Mouse (Mus musculus) testis, adult 2 months (tissue): ENCODE results near the gene Polr1c. TPM values are rescaled to one million over a fixed set of nuclear protein-coding genes. Genes with fewer than 3 reads are reported as not detected.

ENCODE experiments used
- H3K27ac ChIP-seq: fragments of 200-500 bp; 2 replicates; pipeline ENCODE4 v1.5.1; 2012; ENCODE audit warnings: low read depth, low read length; ENCODE audit not compliant: control insufficient read depth, insufficient read depth
- H3K27me3 ChIP-seq: fragments of 200-500 bp; 2 replicates; pipeline ENCODE4 v1.6.1; 2012; ENCODE audit warnings: mild to moderate bottlenecking, low read length, moderate library complexity; ENCODE audit not compliant: control insufficient read depth, insufficient read depth
- H3K36me3 ChIP-seq: fragments of 200-500 bp; 2 replicates; pipeline ENCODE4 v1.6.1; 2012; ENCODE audit warnings: mild to moderate bottlenecking, low read length; ENCODE audit not compliant: control insufficient read depth, insufficient read depth
- H3K4me1 ChIP-seq: fragments of 200-500 bp; 2 replicates; pipeline ENCODE4 v1.6.1; 2012; ENCODE audit warnings: low read length; ENCODE audit not compliant: control insufficient read depth, insufficient read depth
- H3K4me3 ChIP-seq: fragments of 200-500 bp; 2 replicates; pipeline ENCODE4 v1.5.1; 2012; ENCODE audit warnings: low read depth, mild to moderate bottlenecking, low read length, moderate library complexity, mixed read lengths; ENCODE audit not compliant: control insufficient read depth
- CTCF ChIP-seq: fragments of 200-500 bp; IDR thresholded peaks from 2 replicates; pipeline ENCODE4 v1.5.1; 2012; ENCODE audit warnings: low read depth, mild to moderate bottlenecking, inconsistent platforms, low read length, moderate library complexity; ENCODE audit not compliant: control insufficient read depth, insufficient read depth, insufficient replicate concordance
- POLR2A ChIP-seq: fragments of 200-500 bp; IDR thresholded peaks from 2 replicates; pipeline ENCODE4 v1.6.1; 2012; ENCODE audit warnings: low read depth, mild to moderate bottlenecking, inconsistent platforms, low read length, moderate library complexity; ENCODE audit not compliant: control insufficient read depth
- polyA plus RNA-seq: library from polyadenylated mRNA; depleted of rRNA; stranded (reverse); fragments of >200 nt; gene quantifications from 2 replicates; pipeline ENCODE4 v1.2.3, GENCODE M21; 2012

Polr1c gene
- polyA plus RNA-seq, 1 experiment = 57.5 TPM

- Histone ChIP-seq H3K27ac (no peak overlapping the region), H3K27me3 (no peaks in the 10 kb centered on the region), H3K4me3 (no peak overlapping the region), H3K36me3 (no peaks in the 10 kb centered on the region), H3K4me1 (no peaks in the 10 kb centered on the region; the same call in 1 of the 2 replicates)
- TF ChIP-seq POLR2A (no peak), CTCF (no peak)
These were observed 17.6 kb upstream of the Polr1c start for GRCm38 (mm10) chr17:46265502-46265901.

GRCm38 (mm10) chr17:46262201-46262694 is 14.4 kb upstream of the Polr1c start:
- no peak overlapping the region for H3K27ac ChIP-seq
- TF ChIP-seq POLR2A (no peak), CTCF (no peak)
- no peaks in the 10 kb centered on the region; the same call in 1 of the 2 replicates for H3K36me3 ChIP-seq
- H3K4me3 ChIP-seq = no peak overlapping the region
- H3K27me3 ChIP-seq = no peaks in the 10 kb centered on the region
- no peaks in the 10 kb centered on the region for H3K4me1 ChIP-seq

GRCm38 (mm10) chr17:46259675-46260074 is 11.8 kb upstream of the Polr1c start:
- Histone ChIP-seq H3K4me1 (no peaks in the 10 kb centered on the region; the same call in none of the 2 replicates), H3K4me3 (no peak overlapping the region), H3K27me3 (no peaks in the 10 kb centered on the region), H3K36me3 (no peaks in the 10 kb centered on the region; the same call in none of the 2 replicates), H3K27ac (no peak overlapping the region)
- TF ChIP-seq POLR2A (no peak), CTCF (no peak)

GRCm38 (mm10) chr17:46258279-46259053 is 10.6 kb upstream of the Polr1c start:
- TF ChIP-seq CTCF (no peak), POLR2A (no peak)
- Histone ChIP-seq H3K4me3 (no peak overlapping the region), H3K27me3 (no peaks in the 10 kb centered on the region), H3K36me3 (no peaks in the 10 kb centered on the region; the same call in none of the 2 replicates), H3K27ac (no peak overlapping the region), H3K4me1 (no peaks in the 10 kb centered on the region; the same call in none of the 2 replicates)

GRCm38 (mm10) chr17:46255147-46255546 is 7.3 kb upstream of the Polr1c start:
- Histone ChIP-seq H3K4me3 (peak overlapping the region; percentile 85), H3K27me3 (no peaks in the 10 kb centered on the region), H3K36me3 (no peaks in the 10 kb centered on the region; the same call in none of the 2 replicates), H3K27ac (no peak overlapping the region), H3K4me1 (no peaks in the 10 kb centered on the region; the same call in none of the 2 replicates)
- no peak for TF ChIP-seq CTCF
- TF ChIP-seq POLR2A = no peak

- Histone ChIP-seq H3K27me3 (no peaks in the 10 kb centered on the region), H3K36me3 (no peaks in the 10 kb centered on the region; the same call in none of the 2 replicates), H3K4me1 (no peaks in the 10 kb centered on the region; the same call in none of the 2 replicates), H3K27ac (no peak overlapping the region; the same call in 1 of the 2 replicates), H3K4me3 (peak overlapping the region; percentile 85)
- TF ChIP-seq CTCF = no peak
- TF ChIP-seq POLR2A = no peak
These were observed 6.3 kb upstream of the Polr1c start for GRCm38 (mm10) chr17:46254106-46254505.

- H3K27ac ChIP-seq = peak within 1 kb of the TSS; percentile 67
- no peak; the same call in 1 of the 2 replicates for TF ChIP-seq CTCF
- peak; percentile 58; the same call in 1 of the 2 replicates for TF ChIP-seq POLR2A
- H3K36me3 ChIP-seq = no peaks in the 10 kb centered on the region; the same call in none of the 2 replicates
- H3K4me1 ChIP-seq = peaks cover 3% of the 10 kb centered on the region
- no peaks in the 10 kb centered on the region for H3K27me3 ChIP-seq
- peak within 1 kb of the TSS; percentile 85 for H3K4me3 ChIP-seq
These were observed 5.7 kb upstream of the Polr1c start, which contains the start of gene Lrrc73 for GRCm38 (mm10) chr17:46253452-46254084. Lrrc73 (plus strand) TSS chr17:46253531.
